Mouse (Mus musculus): ENCODE results near the gene Camk2n2. TPM values are rescaled to one million over a fixed set of nuclear protein-coding genes. Genes with fewer than 3 reads are reported as not detected.

The Camk2n2 gene
- polyA plus RNA-seq, 1 experiment from 2014 or later, result 1.6 TPM

DNA sequence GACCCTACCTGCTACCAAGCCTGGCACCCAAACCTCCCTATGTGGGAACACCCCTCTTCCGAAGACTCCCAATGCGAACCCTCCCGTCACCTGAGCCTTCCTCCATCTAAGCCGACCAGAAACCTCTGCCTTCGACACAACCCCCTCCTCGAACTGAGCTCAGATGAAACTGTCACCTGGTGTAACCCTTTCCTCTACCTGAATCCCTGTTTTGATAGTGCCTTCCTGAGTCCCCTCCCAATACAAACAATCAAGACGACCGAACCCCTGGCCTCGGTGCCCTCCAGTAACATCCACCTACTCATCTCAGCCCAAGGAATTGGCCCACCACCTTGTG, 720 bp downstream of the Camk2n2 start:
- no peak for DNase-seq (ENCODE audit: low spot score)
- no peak overlapping the region for H3K9ac ChIP-seq (ENCODE audit: low read length)

DNA sequence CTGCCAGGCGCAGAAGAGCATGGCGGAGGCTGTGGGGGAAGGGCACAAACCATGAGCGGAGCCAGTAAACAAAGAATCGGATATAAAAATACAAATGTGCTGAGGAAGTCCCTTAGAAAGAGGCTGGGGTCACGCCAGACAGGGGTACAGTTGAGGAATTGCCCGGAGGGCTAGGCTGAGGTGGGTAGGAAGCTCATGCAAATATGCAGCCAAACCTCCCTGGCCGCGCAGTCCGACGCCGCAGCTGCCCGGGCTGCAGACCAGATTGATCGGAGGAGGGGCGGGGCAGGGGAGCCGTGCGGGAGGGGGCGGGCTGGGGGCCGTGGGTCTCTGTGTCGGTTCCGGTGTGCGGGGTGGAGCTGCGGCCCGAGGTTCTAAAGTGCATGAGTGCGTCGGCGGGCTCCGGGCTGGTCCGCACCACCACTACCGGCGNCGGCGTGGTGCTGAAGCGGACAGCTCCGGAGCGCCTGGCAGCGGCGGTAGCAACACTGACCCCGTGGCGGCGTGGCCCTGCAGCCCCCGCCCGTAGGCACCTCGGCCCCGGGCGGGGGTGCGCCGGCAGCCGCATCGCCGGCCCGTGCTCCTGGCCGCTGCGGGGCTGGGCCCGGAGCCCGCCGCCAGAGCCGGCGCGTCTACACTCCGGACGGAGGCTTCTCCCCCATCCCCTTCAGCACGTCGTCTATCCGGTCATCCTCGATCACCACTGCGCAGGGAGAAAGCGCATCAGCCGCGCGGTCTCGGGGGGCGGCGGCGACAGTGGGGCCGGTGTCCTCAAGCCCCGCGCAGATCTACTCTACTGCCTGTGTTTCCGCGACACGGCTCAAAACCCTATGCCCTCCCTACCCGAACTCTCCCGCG, 1.3 kb downstream of the Camk2n2 start:
- ATAC-seq (replicated peaks; ENCODE audit: low FRiP score, low TSS enrichment, low read depth), result peak; percentile 17; the same call in 1 of the 2 replicates
- Histone ChIP-seq H3K9me3 (ENCODE audit: control insufficient read depth, low read length) (no peaks in the 10 kb centered on the region), H3K27ac (ENCODE audit: low read depth) (no peak overlapping the region), H3K4me2 (ENCODE audit: low read length) (peak overlapping the region; percentile 98), H3K4me3 (ENCODE audit: low read depth, low read length) (peak overlapping the region; percentile 63), H3K4me1 (replicated peaks; ENCODE audit: control insufficient read depth, insufficient read depth, low read length) (peaks cover 12% of the 10 kb centered on the region), H3K36me3 (ENCODE audit: control insufficient read depth, insufficient read depth, low read length) (0 out of 2 replicates have a peak, but pooled peaks cover 10% of the 10 kb centered on the region), H3K27me3 (replicated peaks; ENCODE audit: control insufficient read depth, insufficient read depth, low read length) (peaks cover 35% of the 10 kb centered on the region), H3K9ac (ENCODE audit: low read length) (no peak overlapping the region)
- DNase-seq (ENCODE audit: low spot score), result peak; percentile 72
- WGBS, result 2% methylated on average over 73 of the region's 83 CpGs

More for the DNA sequence above, 720 bp downstream of the Camk2n2 start:
- Histone ChIP-seq H3K36me3 (ENCODE audit: control insufficient read depth, insufficient read depth, low read length) (0 out of 2 replicates have a peak, but pooled peaks cover 10% of the 10 kb centered on the region), H3K27me3 (replicated peaks; ENCODE audit: control insufficient read depth, insufficient read depth, low read length) (peaks cover 35% of the 10 kb centered on the region), H3K4me1 (replicated peaks; ENCODE audit: control insufficient read depth, insufficient read depth, low read length) (peaks cover 12% of the 10 kb centered on the region), H3K4me2 (ENCODE audit: low read length) (peak overlapping the region; percentile 98), H3K9me3 (ENCODE audit: control insufficient read depth, low read length) (no peaks in the 10 kb centered on the region), H3K27ac (ENCODE audit: low read depth) (no peak overlapping the region), H3K4me3 (ENCODE audit: low read depth, low read length) (peak overlapping the region; percentile 63)
- WGBS, result under 1% methylated on average over 9 of the region's 9 CpGs
- no peak for ATAC-seq (replicated peaks; ENCODE audit: low FRiP score, low TSS enrichment, low read depth)

DNA sequence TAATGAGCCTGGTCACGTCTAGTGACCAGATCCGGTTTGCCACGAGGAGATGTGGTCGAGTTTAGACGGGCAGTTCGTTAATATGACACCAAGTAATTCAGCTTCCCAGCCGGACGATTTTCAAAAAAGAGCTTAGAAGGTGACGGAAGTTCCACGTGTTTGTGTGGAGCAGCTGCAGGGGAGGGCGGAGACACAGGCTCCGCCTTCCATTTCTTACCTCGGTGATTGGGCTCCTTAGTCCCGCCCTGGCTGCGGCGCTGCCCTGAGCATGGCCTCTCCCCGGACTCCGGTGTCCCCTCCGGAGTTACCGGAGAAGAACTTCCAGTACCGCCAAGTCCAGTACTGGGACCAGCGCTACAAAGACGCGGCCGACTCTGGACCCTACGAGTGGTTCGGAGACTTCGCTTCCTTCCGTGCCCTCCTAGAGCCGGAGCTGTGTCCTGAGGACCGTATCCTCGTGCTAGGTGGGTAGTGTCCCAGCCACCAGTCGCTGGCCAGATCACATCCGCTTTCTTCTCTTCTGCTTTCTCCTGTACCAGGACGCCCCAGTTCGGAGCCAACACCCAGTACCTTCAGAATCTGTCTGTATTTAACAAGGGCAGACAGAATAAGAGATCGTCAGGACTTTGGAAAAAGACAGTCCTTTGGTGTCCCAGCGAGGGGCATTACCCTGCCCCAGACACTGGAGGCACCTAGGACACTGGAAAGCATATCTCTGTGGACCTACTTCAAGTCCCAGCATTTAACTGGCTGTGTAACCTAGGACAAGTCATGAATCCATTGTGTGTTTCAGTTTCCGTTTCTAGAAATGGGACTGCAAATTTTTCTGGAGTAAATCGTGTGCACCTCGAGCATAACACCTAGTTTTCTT, 9.5 kb downstream of the Camk2n2 start, which contains the start of the genes Eef1akmt4, Gm49333 and Alg3:
Gene Eef1akmt4, plus strand, starts transcription at position 237 of the 871 bp plus-strand sequence.
Gene Gm49333, plus strand, starts transcription at position 254 of the 871 bp plus-strand sequence.
Gene Alg3, minus strand, starts transcription at position 379 of the 871 bp plus-strand sequence.
- H3K27ac ChIP-seq (ENCODE audit: low read depth), result peak within 1 kb of the TSS; percentile 87
- WGBS, result 2% methylated on average over 41 of the region's 41 CpGs
- H3K4me2 ChIP-seq (ENCODE audit: low read length), result peak within 1 kb of the TSS; percentile 100
- peak within 1 kb of the TSS; percentile 74 for H3K9ac ChIP-seq (ENCODE audit: low read length)
- H3K36me3 ChIP-seq (ENCODE audit: control insufficient read depth, insufficient read depth, low read length), result peaks cover 12% of the 10 kb centered on the region
- ATAC-seq (replicated peaks; ENCODE audit: low FRiP score, low TSS enrichment, low read depth), result peak; percentile 97
- peak within 1 kb of the TSS; percentile 78 for H3K4me3 ChIP-seq (ENCODE audit: low read depth, low read length)
- H3K4me1 ChIP-seq (replicated peaks; ENCODE audit: control insufficient read depth, insufficient read depth, low read length), result peaks cover 12% of the 10 kb centered on the region
- H3K9me3 ChIP-seq (ENCODE audit: control insufficient read depth, low read length), result no peaks in the 10 kb centered on the region
- H3K27me3 ChIP-seq (replicated peaks; ENCODE audit: control insufficient read depth, insufficient read depth, low read length), result no peaks in the 10 kb centered on the region
- DNase-seq (ENCODE audit: low spot score), result peak; percentile 91

GRCm38 (mm10) chr16:20610501-20611356, 10.4 kb downstream of the Camk2n2 start:
- peak overlapping the region; percentile 100 for H3K4me2 ChIP-seq (ENCODE audit: low read length)
- H3K9me3 ChIP-seq (ENCODE audit: control insufficient read depth, low read length), result no peaks in the 10 kb centered on the region
- DNase-seq (ENCODE audit: low spot score) (peak; percentile 93), ATAC-seq (replicated peaks; ENCODE audit: low FRiP score, low TSS enrichment, low read depth) (peak; percentile 76)
- H3K4me3 ChIP-seq (ENCODE audit: low read depth, low read length), result peak overlapping the region; percentile 78
- no peaks in the 10 kb centered on the region for H3K27me3 ChIP-seq (replicated peaks; ENCODE audit: control insufficient read depth, insufficient read depth, low read length)
- H3K4me1 ChIP-seq (replicated peaks; ENCODE audit: control insufficient read depth, insufficient read depth, low read length), result peaks cover 12% of the 10 kb centered on the region
- peaks cover 20% of the 10 kb centered on the region for H3K36me3 ChIP-seq (ENCODE audit: control insufficient read depth, insufficient read depth, low read length)
- under 1% methylated on average over 28 of the region's 28 CpGs for WGBS
- H3K27ac ChIP-seq (ENCODE audit: low read depth), result peak overlapping the region; percentile 87
- peak overlapping the region; percentile 74 for H3K9ac ChIP-seq (ENCODE audit: low read length)

GRCm38 (mm10) chr16:20604705-20605104, 16.4 kb downstream of the Camk2n2 start:
- H3K9me3 ChIP-seq (ENCODE audit: control insufficient read depth, low read length), result no peaks in the 10 kb centered on the region
- ATAC-seq (replicated peaks; ENCODE audit: low FRiP score, low TSS enrichment, low read depth), result no peak
- H3K4me2 ChIP-seq (ENCODE audit: low read length), result no peak overlapping the region
- H3K9ac ChIP-seq (ENCODE audit: low read length), result no peak overlapping the region
- H3K36me3 ChIP-seq (ENCODE audit: control insufficient read depth, insufficient read depth, low read length), result peaks cover 38% of the 10 kb centered on the region
- DNase-seq (ENCODE audit: low spot score), result no peak
- WGBS, result 80% methylated on average over 9 of the region's 9 CpGs
- H3K27me3 ChIP-seq (replicated peaks; ENCODE audit: control insufficient read depth, insufficient read depth, low read length), result no peaks in the 10 kb centered on the region
- no peak overlapping the region for H3K4me3 ChIP-seq (ENCODE audit: low read depth, low read length)
- H3K4me1 ChIP-seq (replicated peaks; ENCODE audit: control insufficient read depth, insufficient read depth, low read length), result peaks cover 2% of the 10 kb centered on the region
- no peak overlapping the region for H3K27ac ChIP-seq (ENCODE audit: low read depth)

GRCm38 (mm10) chr16:20600511-20600910, 20.6 kb downstream of the Camk2n2 start:
- no peak for DNase-seq (ENCODE audit: low spot score)
- Histone ChIP-seq H3K36me3 (ENCODE audit: control insufficient read depth, insufficient read depth, low read length) (peaks cover 15% of the 10 kb centered on the region), H3K4me2 (ENCODE audit: low read length) (no peak overlapping the region), H3K4me1 (replicated peaks; ENCODE audit: control insufficient read depth, insufficient read depth, low read length) (no peaks in the 10 kb centered on the region), H3K9ac (ENCODE audit: low read length) (no peak overlapping the region), H3K27me3 (replicated peaks; ENCODE audit: control insufficient read depth, insufficient read depth, low read length) (no peaks in the 10 kb centered on the region), H3K4me3 (ENCODE audit: low read depth, low read length) (no peak overlapping the region), H3K9me3 (ENCODE audit: control insufficient read depth, low read length) (no peaks in the 10 kb centered on the region), H3K27ac (ENCODE audit: low read depth) (no peak overlapping the region)
- no peak for ATAC-seq (replicated peaks; ENCODE audit: low FRiP score, low TSS enrichment, low read depth)
- 75% methylated on average over 5 of the region's 5 CpGs for WGBS

- no peak for ATAC-seq (replicated peaks; ENCODE audit: low FRiP score, low TSS enrichment, low read depth)
- no peak overlapping the region for H3K4me2 ChIP-seq (ENCODE audit: low read length)
- DNase-seq (ENCODE audit: low spot score), result no peak
- no peak overlapping the region for H3K27ac ChIP-seq (ENCODE audit: low read depth)
- WGBS, result 51% methylated on average over 7 of the region's 7 CpGs
- H3K27me3 ChIP-seq (replicated peaks; ENCODE audit: control insufficient read depth, insufficient read depth, low read length), result peaks cover 20% of the 10 kb centered on the region
- H3K9ac ChIP-seq (ENCODE audit: low read length), result no peak overlapping the region
- no peak overlapping the region for H3K4me3 ChIP-seq (ENCODE audit: low read depth, low read length)
- no peaks in the 10 kb centered on the region for H3K36me3 ChIP-seq (ENCODE audit: control insufficient read depth, insufficient read depth, low read length)
- H3K4me1 ChIP-seq (replicated peaks; ENCODE audit: control insufficient read depth, insufficient read depth, low read length), result no peaks in the 10 kb centered on the region
- no peaks in the 10 kb centered on the region for H3K9me3 ChIP-seq (ENCODE audit: control insufficient read depth, low read length)
Observed at GRCm38 (mm10) chr16:20596687-20597441, 24.2 kb downstream of the Camk2n2 start.

Measured in intestine, embryonic 14.5 days (tissue).